Mouse (Mus musculus): Measurements from ENCODE around the gene Snrpd3.

DNA sequence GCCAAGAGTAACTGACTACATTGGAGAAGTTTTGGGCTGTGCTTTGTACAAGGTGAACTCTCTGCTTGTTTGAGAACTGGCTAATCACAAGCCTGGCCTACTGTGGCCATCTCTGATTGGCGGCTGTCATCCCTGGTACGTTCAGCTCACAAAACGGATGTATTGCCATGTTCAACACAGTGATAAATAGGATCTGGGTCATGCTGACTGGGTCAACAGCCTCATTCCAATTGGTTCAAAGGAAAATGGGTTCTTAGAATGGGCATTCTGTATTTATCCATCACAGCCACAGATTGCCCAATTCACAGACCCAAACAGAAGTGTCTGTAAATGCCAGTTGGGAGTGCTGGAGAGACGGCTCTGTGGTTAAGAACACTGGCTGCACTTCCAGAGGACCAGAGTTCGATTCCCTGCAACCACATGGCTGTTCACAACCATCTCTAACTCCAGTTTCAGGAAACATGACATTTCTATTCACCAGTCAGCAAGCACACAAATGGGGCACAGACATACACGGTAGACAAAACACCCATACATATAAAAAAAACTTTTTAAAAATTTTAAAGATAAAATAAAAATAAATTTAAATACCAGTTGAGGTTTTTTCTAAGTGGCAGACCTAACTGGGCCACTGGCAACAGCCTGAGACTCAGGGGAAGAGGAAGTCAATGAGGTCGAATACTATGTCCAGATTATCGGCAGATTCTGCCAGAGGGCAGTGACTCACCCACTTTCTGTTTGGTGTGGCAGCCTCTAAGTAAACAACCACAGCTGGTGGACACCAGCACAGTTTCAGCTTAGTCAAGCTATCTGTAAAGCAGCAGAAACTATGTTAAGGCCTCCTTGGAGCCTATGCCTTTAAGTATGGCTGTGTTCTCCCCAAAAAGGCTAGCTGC is 12.9 kb upstream of the Snrpd3 start:
- TF ChIP-seq CTCF (IDR thresholded peaks at IDR 0.05; ENCODE audit: low read depth) = no peak
- no peak for TF ChIP-seq EP300 (IDR thresholded peaks at IDR 0.05; ENCODE audit: low read depth)
